Mouse (Mus musculus): ENCODE results near the gene Gmnn.

The Gmnn gene

GRCm38 (mm10) chr13:24761083-24761402, 680 bp downstream of the Gmnn start:
- no peak for DNase-seq (ENCODE audit: low spot score)

- DNase-seq (ENCODE audit: low spot score) = no peak
Measured at GRCm38 (mm10) chr13:24760351-24760870, 1.3 kb downstream of the Gmnn start.

- no peak for DNase-seq (ENCODE audit: low spot score)
Measured at GRCm38 (mm10) chr13:24759451-24759850, 2.3 kb downstream of the Gmnn start.

- no peak for DNase-seq (ENCODE audit: low spot score)
Measured at GRCm38 (mm10) chr13:24757820-24758564, 3.7 kb downstream of the Gmnn start.

GRCm38 (mm10) chr13:24756756-24757155, 5.0 kb downstream of the Gmnn start:
- DNase-seq (ENCODE audit: low spot score) = no peak

GRCm38 (mm10) chr13:24751396-24751795, 10.3 kb downstream of the Gmnn start:
- no peak for DNase-seq (ENCODE audit: low spot score)

- DNase-seq (ENCODE audit: low spot score) = no peak
Measured at GRCm38 (mm10) chr13:24750807-24751206, 10.9 kb downstream of the Gmnn start.

- no peak for DNase-seq (ENCODE audit: low spot score)
Measured at GRCm38 (mm10) chr13:24747823-24748222, 13.9 kb downstream of the Gmnn start.

GRCm38 (mm10) chr13:24741028-24741427, 20.7 kb downstream of the Gmnn start, which contains the start of gene Armh2:
Armh2 (plus strand) TSS chr13:24741232.
- no peak for DNase-seq (ENCODE audit: low spot score)

GRCm38 (mm10) chr13:24735608-24736131, 26.1 kb downstream of the Gmnn start:
- DNase-seq (ENCODE audit: low spot score) = no peak

GRCm38 (mm10) chr13:24734502-24734901, 27.2 kb downstream of the Gmnn start:
- no peak for DNase-seq (ENCODE audit: low spot score)

- DNase-seq (ENCODE audit: low spot score) = no peak
Measured at GRCm38 (mm10) chr13:24729128-24729527, 32.6 kb downstream of the Gmnn start.

- no peak for DNase-seq (ENCODE audit: low spot score)
Measured at GRCm38 (mm10) chr13:24724395-24724759, 37.3 kb downstream of the Gmnn start.

- DNase-seq (ENCODE audit: low spot score) = no peak
Measured at GRCm38 (mm10) chr13:24723699-24724394, 37.9 kb downstream of the Gmnn start.

- DNase-seq (ENCODE audit: low spot score) = no peak
Measured at GRCm38 (mm10) chr13:24721502-24721901, 40.2 kb downstream of the Gmnn start.

- no peak for DNase-seq (ENCODE audit: low spot score)
Measured at GRCm38 (mm10) chr13:24717677-24718076, 44.0 kb downstream of the Gmnn start.

GRCm38 (mm10) chr13:24716441-24716840, 45.3 kb downstream of the Gmnn start:
- no peak for DNase-seq (ENCODE audit: low spot score)

- no peak for DNase-seq (ENCODE audit: low spot score)
Measured at GRCm38 (mm10) chr13:24715601-24716000, 46.1 kb downstream of the Gmnn start.

- DNase-seq (ENCODE audit: low spot score) = no peak
Measured at GRCm38 (mm10) chr13:24714360-24714885, 47.3 kb downstream of the Gmnn start.

- peak; percentile 79 for DNase-seq (ENCODE audit: low spot score)
Measured at GRCm38 (mm10) chr13:24713434-24714000, 48.2 kb downstream of the Gmnn start.

- no peak for DNase-seq (ENCODE audit: low spot score)
Measured at GRCm38 (mm10) chr13:24712581-24713130, 49.1 kb downstream of the Gmnn start.

GRCm38 (mm10) chr13:24710968-24711367, 50.8 kb downstream of the Gmnn start:
- DNase-seq (ENCODE audit: low spot score) = no peak
